ENCODE assay signal across 10 mouse cellular contexts in genomic region chr17:87352106-87352897, GRCm38 (mm10).
DNase-seq lines count a peak whose midpoint lies in the region; ATAC-seq and TF ChIP-seq lines count a peak whose summit lies in the region.
"Had no signal": no experiment of that assay in that cellular context is flagged by ENCODE, and none has a peak within 500 bp of the region (broad histone marks: within the 10 kb centered on the region; RNA-seq: fewer than 3 reads in every experiment).

No protein-coding gene starts in this region.

- H3K79me2 ChIP-seq in CH12.LX (replicated peaks; ENCODE audit: control insufficient read depth, extremely low read depth, insufficient read depth, poor library complexity, severe bottlenecking), result no peaks in the 10 kb centered on the region

- no peak overlapping the region for H3K4me3 ChIP-seq in forebrain, embryonic 11.5 days (ENCODE audit: low read depth, low read length)
- no peak overlapping the region for H3K4me3 ChIP-seq in forebrain, embryonic 12.5 days (replicated peaks)
- no peak overlapping the region for H3K4me3 ChIP-seq in CH12.LX (replicated peaks in 1 of 3; ENCODE audit: low read depth in 2 of 3, low read length in 2 of 3, poor library complexity in 1 of 3)
- no peak overlapping the region for H3K4me3 ChIP-seq in hindbrain, embryonic 14.5 days (replicated peaks; ENCODE audit: low read length)
- no peak overlapping the region for H3K4me3 ChIP-seq in limb, embryonic 12.5 days (replicated peaks)
- H3K4me3 ChIP-seq: liver, embryonic 13.5 days had no signal

- H3K4me2 ChIP-seq in forebrain, embryonic 11.5 days (ENCODE audit: low read depth, low read length, severe bottlenecking), result no peak overlapping the region
- no peak overlapping the region for H3K4me2 ChIP-seq in forebrain, embryonic 12.5 days
- H3K4me2 ChIP-seq in CH12.LX (ENCODE audit: insufficient read depth, low read depth, poor library complexity, severe bottlenecking), result no peak overlapping the region
- no peak overlapping the region for H3K4me2 ChIP-seq in hindbrain, embryonic 14.5 days (replicated peaks)
- peak overlapping the region; percentile 40 for H3K4me2 ChIP-seq in limb, embryonic 12.5 days
- H3K4me2 ChIP-seq: liver, embryonic 13.5 days had no signal

- TF ChIP-seq RAD21 in CH12.LX (IDR thresholded peaks at IDR 0.05; ENCODE audit: low read depth, low read length), result no peak

- 26% methylated on average over 16 of the region's 16 CpGs for WGBS in forebrain, embryonic 11.5 days
- 29% methylated on average over 16 of the region's 16 CpGs for WGBS in forebrain, embryonic 12.5 days
- WGBS in hindbrain, embryonic 14.5 days, result 41% methylated on average over 16 of the region's 16 CpGs
- 5% methylated on average over 16 of the region's 16 CpGs for WGBS in limb, embryonic 12.5 days

- TF ChIP-seq CTCF in CH12.LX (conservative IDR thresholded peaks at IDR 0.05 in 1 of 2, IDR thresholded peaks at IDR 0.05 in 1 of 2; ENCODE audit: low read depth in 2 of 2, low read length in 2 of 2), result no peak

- TF ChIP-seq POLR2A in CH12.LX (IDR thresholded peaks at IDR 0.05; ENCODE audit: low read depth, low read length), result no peak

- H3K27me3 ChIP-seq in forebrain, embryonic 11.5 days (ENCODE audit: control insufficient read depth, insufficient read depth, low read length), result no peaks in the 10 kb centered on the region
- no peaks in the 10 kb centered on the region for H3K27me3 ChIP-seq in forebrain, embryonic 12.5 days
- no peaks in the 10 kb centered on the region for H3K27me3 ChIP-seq in CH12.LX (replicated peaks)
- no peaks in the 10 kb centered on the region for H3K27me3 ChIP-seq in hindbrain, embryonic 14.5 days (ENCODE audit: control insufficient read depth, insufficient read depth, low read length)
- H3K27me3 ChIP-seq in limb, embryonic 12.5 days, result peaks cover 33% of the 10 kb centered on the region
- H3K27me3 ChIP-seq: liver, embryonic 13.5 days had no signal

- H3K9ac ChIP-seq in forebrain, embryonic 11.5 days (ENCODE audit: low read length), result peak overlapping the region; percentile 32; the same call in 1 of the 2 replicates
- H3K9ac ChIP-seq in forebrain, embryonic 12.5 days, result no peak overlapping the region; the same call in 1 of the 2 replicates
- H3K9ac ChIP-seq in CH12.LX (ENCODE audit: insufficient read depth, low read depth), result no peak overlapping the region
- no peak overlapping the region for H3K9ac ChIP-seq in hindbrain, embryonic 14.5 days
- H3K9ac ChIP-seq in limb, embryonic 12.5 days (replicated peaks), result no peak overlapping the region
- H3K9ac ChIP-seq: liver, embryonic 13.5 days had no signal

- no peak overlapping the region for H3K27ac ChIP-seq in forebrain, embryonic 11.5 days (ENCODE audit: low read depth, low read length)
- H3K27ac ChIP-seq in forebrain, embryonic 12.5 days, result no peak overlapping the region
- H3K27ac ChIP-seq in CH12.LX (ENCODE audit: insufficient read depth, low read depth), result no peak overlapping the region
- H3K27ac ChIP-seq in hindbrain, embryonic 14.5 days, result 0 out of 2 replicates have a peak overlapping the region, but pooled peaks have one; percentile 38
- peak overlapping the region; percentile 89 for H3K27ac ChIP-seq in limb, embryonic 12.5 days
- H3K27ac ChIP-seq: liver, embryonic 13.5 days had no signal

- peak; percentile 37; the same call in 1 of the 2 replicates for ATAC-seq in forebrain, embryonic 11.5 days (replicated peaks; ENCODE audit: low FRiP score)
- no peak; the same call in 1 of the 2 replicates for ATAC-seq in forebrain, embryonic 12.5 days (ENCODE audit: low FRiP score)
- no peak for ATAC-seq in hindbrain, embryonic 14.5 days (ENCODE audit: low FRiP score)
- peak; percentile 76 for ATAC-seq in limb, embryonic 12.5 days (ENCODE audit: insufficient number of reproducible peaks, insufficient read depth, low FRiP score, low TSS enrichment, low read depth)
- ATAC-seq: CD4-positive, CD25-positive, alpha-beta regulatory T cell, adult 4 months had no signal

- dilution Hi-C loops in CH12.LX (cut with MboI; ENCODE audit: extremely low pct_ligation_motif_present, extremely low pct_unique_long_range_greater_than_20kb, low sequenced_read_pairs), result no loop called here

- no peak for TF ChIP-seq EP300 in CH12.LX (IDR thresholded peaks at IDR 0.05; ENCODE audit: low read length)

- H3K9me3 ChIP-seq in forebrain, embryonic 11.5 days (ENCODE audit: control insufficient read depth, low read length), result no peaks in the 10 kb centered on the region
- H3K9me3 ChIP-seq in forebrain, embryonic 12.5 days, result no peaks in the 10 kb centered on the region
- H3K9me3 ChIP-seq in CH12.LX (replicated peaks; ENCODE audit: low read length), result peaks cover 3% of the 10 kb centered on the region
- no peaks in the 10 kb centered on the region for H3K9me3 ChIP-seq in hindbrain, embryonic 14.5 days (ENCODE audit: control insufficient read depth, low read length)
- no peaks in the 10 kb centered on the region for H3K9me3 ChIP-seq in limb, embryonic 12.5 days
- H3K9me3 ChIP-seq: liver, embryonic 13.5 days had no signal

- in situ Hi-C loops in CH12.LX (cut with MboI; ENCODE audit: low pct_ligation_motif_present, low pct_unique_long_range_greater_than_20kb, low sequenced_read_pairs), result no loop called here

- no peak for DNase-seq in forebrain, embryonic 11.5 days (ENCODE audit: low spot score)
- DNase-seq in CH12.LX (ENCODE audit: extremely low read depth), result peak; percentile 27
- no peak for DNase-seq in hindbrain, embryonic 14.5 days (ENCODE audit: low spot score)
- no peak for DNase-seq in spleen, adult 18-20 months
- no peak for DNase-seq in c-Kit-positive CD71-positive TER-119-positive erythroid progenitor cells, embryonic 14.5 days (ENCODE audit: low spot score)
- no peak for DNase-seq in lung, adult 18-20 months
- DNase-seq: liver, embryonic 13.5 days had no signal

- no peaks in the 10 kb centered on the region for H3K36me3 ChIP-seq in forebrain, embryonic 11.5 days (ENCODE audit: control insufficient read depth, insufficient read depth, low read length)
- no peaks in the 10 kb centered on the region for H3K36me3 ChIP-seq in forebrain, embryonic 12.5 days (replicated peaks)
- peaks cover 0 to 15% of the 10 kb centered on the region in 2 experiments for H3K36me3 ChIP-seq in CH12.LX (replicated peaks in 1 of 2; ENCODE audit: control insufficient read depth in 1 of 2, insufficient read depth in 1 of 2, low read length in 1 of 2)
- H3K36me3 ChIP-seq in hindbrain, embryonic 14.5 days (replicated peaks; ENCODE audit: control insufficient read depth, insufficient read depth), result no peaks in the 10 kb centered on the region
- H3K36me3 ChIP-seq in limb, embryonic 12.5 days, result no peaks in the 10 kb centered on the region

- H3K4me1 ChIP-seq in forebrain, embryonic 11.5 days (replicated peaks; ENCODE audit: control insufficient read depth, insufficient read depth, low read length), result peaks cover 21% of the 10 kb centered on the region
- H3K4me1 ChIP-seq in forebrain, embryonic 12.5 days, result peaks cover 43% of the 10 kb centered on the region
- H3K4me1 ChIP-seq in CH12.LX (ENCODE audit: control insufficient read depth in 1 of 2, insufficient read depth in 2 of 2), result peaks cover 19 to 51% of the 10 kb centered on the region in 2 experiments
- peaks cover 27% of the 10 kb centered on the region for H3K4me1 ChIP-seq in hindbrain, embryonic 14.5 days (replicated peaks; ENCODE audit: control insufficient read depth, insufficient read depth, low read length)
- H3K4me1 ChIP-seq in limb, embryonic 12.5 days (replicated peaks), result peaks cover 66% of the 10 kb centered on the region

TF ChIP-seq in CH12.LX, 34 proteins besides CTCF, POLR2A, EP300 and RAD21:
- TF ChIP-seq BHLHE40 (IDR thresholded peaks at IDR 0.05; ENCODE audit: low read depth, low read length), result no peak
- TF ChIP-seq IRF4 (IDR thresholded peaks at IDR 0.05; ENCODE audit: low read depth, low read length), result peak; percentile 32; the same call in 1 of the 2 replicates
- TF ChIP-seq RCOR1 (conservative IDR thresholded peaks at IDR 0.05; ENCODE audit: low read depth, low read length), result no peak
- TF ChIP-seq ZKSCAN1 (IDR thresholded peaks at IDR 0.05; ENCODE audit: borderline replicate concordance, low read depth, low read length), result no peak
- TF ChIP-seq CHD2 (IDR thresholded peaks at IDR 0.05; ENCODE audit: low read length), result peak; percentile 24; the same call in 1 of the 2 replicates
- TF ChIP-seq ZMIZ1 (IDR thresholded peaks at IDR 0.05; ENCODE audit: low read depth, low read length), result no peak
- peak; percentile 16; the same call in 1 of the 2 replicates for TF ChIP-seq TCF12 (IDR thresholded peaks at IDR 0.05; ENCODE audit: low read depth, low read length)
- no peak for TF ChIP-seq HCFC1 (IDR thresholded peaks at IDR 0.05; ENCODE audit: low read depth, low read length)
- TF ChIP-seq GABPA (IDR thresholded peaks at IDR 0.05; ENCODE audit: insufficient replicate concordance, low read depth, low read length), result no peak
- peak; percentile 20; the same call in 1 of the 2 replicates for TF ChIP-seq ETS1 (conservative IDR thresholded peaks at IDR 0.05; ENCODE audit: low read depth, low read length)
- no peak for TF ChIP-seq NELFE (IDR thresholded peaks at IDR 0.05; ENCODE audit: low read depth, low read length)

Comparison
In these comparisons a context has a peak if more than half of its experiments do, and no peak if none do; other contexts are left out.
1. ATAC-seq: peak in forebrain, embryonic 11.5 days (single experiment) and limb, embryonic 12.5 days (single experiment); none in forebrain, embryonic 12.5 days (single experiment) and hindbrain, embryonic 14.5 days (single experiment).
2. H3K27ac ChIP-seq: peak in hindbrain, embryonic 14.5 days (single experiment) and limb, embryonic 12.5 days (single experiment); none in forebrain, embryonic 11.5 days (single experiment), forebrain, embryonic 12.5 days (single experiment) and CH12.LX (single experiment).